8 mouse cellular contexts compared by ENCODE assay signal in the genomic region with DNA sequence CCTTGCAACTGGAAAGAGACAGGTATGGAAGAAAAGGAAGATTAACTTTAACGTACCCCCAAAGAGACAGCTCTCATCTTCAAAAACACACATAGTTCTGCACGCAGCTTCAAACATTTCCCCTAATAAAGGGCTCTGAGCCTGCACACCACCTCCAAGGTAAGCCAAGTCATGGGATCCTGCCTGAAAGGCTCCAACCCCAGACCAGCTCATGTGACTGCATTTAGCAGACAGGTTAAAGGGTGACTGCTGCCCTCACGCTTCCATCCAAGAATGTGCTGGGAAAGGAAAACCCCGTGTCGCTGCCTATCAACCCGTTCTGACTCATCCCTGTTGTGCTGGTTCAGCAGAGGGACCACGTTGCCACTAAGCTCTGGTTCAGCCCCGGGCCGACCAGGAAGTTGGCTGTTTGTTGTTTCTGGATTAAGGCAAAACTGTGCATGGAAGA. TPM values are rescaled to one million over a fixed set of nuclear protein-coding genes. Genes with fewer than 3 reads are reported as not detected.
DNase-seq lines count a peak whose midpoint lies in the region; ATAC-seq and TF ChIP-seq lines count a peak whose summit lies in the region.

No protein-coding gene starts in this region.

- peaks cover 16% of the 10 kb centered on the region for H3K4me1 ChIP-seq in heart, adult 2 months (ENCODE audit: control insufficient read depth, insufficient read depth, low read length)
- H3K4me1 ChIP-seq in liver, embryonic 15.5 days (replicated peaks): peaks cover 80% of the 10 kb centered on the region
- H3K4me1 ChIP-seq in neural tube, embryonic 14.5 days (ENCODE audit: control insufficient read depth, insufficient read depth, low read length): peaks cover 50% of the 10 kb centered on the region

- DNase-seq in MN1 (ENCODE audit: low spot score): peak; percentile 87
- DNase-seq in cerebellum, postnatal 25 days: peak; percentile 69 to 71
- peak; percentile 79 to 84 for DNase-seq in heart, adult 2 months
- DNase-seq in kidney, adult 18-20 months: peak; percentile 81

- peak; percentile 92 for TF ChIP-seq EP300 in heart, adult 2 months (IDR thresholded peaks at IDR 0.05; ENCODE audit: insufficient read depth, low read depth, low read length)

- no peak for ATAC-seq in liver, embryonic 15.5 days (ENCODE audit: insufficient read depth)
- ATAC-seq in neural tube, embryonic 14.5 days (ENCODE audit: low read depth): no peak
- ATAC-seq in monocyte, adult 5-6 weeks (replicated peaks; ENCODE audit: insufficient number of reproducible peaks, low FRiP score, low TSS enrichment, poor library complexity, severe bottlenecking): no peak

- no peaks in the 10 kb centered on the region for H3K27me3 ChIP-seq in C2C12 (ENCODE audit: control insufficient read depth, insufficient read depth, insufficient read length)
- no peaks in the 10 kb centered on the region for H3K27me3 ChIP-seq in heart, adult 2 months (ENCODE audit: control insufficient read depth, insufficient read depth, low read length)
- no peaks in the 10 kb centered on the region for H3K27me3 ChIP-seq in liver, embryonic 15.5 days
- no peaks in the 10 kb centered on the region for H3K27me3 ChIP-seq in neural tube, embryonic 14.5 days (ENCODE audit: control insufficient read depth, insufficient read depth, low read length)

- H3K79me2 ChIP-seq in C2C12 (ENCODE audit: control insufficient read depth, insufficient read depth): peaks cover 68% of the 10 kb centered on the region
- peaks cover 12% of the 10 kb centered on the region for H3K79me2 ChIP-seq in heart, adult 2 months (replicated peaks; ENCODE audit: control insufficient read depth, insufficient read depth, low read length)

- peaks cover 52% of the 10 kb centered on the region for H3K36me3 ChIP-seq in C2C12 (ENCODE audit: control insufficient read depth, insufficient read depth)
- H3K36me3 ChIP-seq in heart, adult 2 months (ENCODE audit: control insufficient read depth, insufficient read depth, low read length): peaks cover 13% of the 10 kb centered on the region
- H3K36me3 ChIP-seq in liver, embryonic 15.5 days (replicated peaks): peaks cover 10% of the 10 kb centered on the region
- peaks cover 4% of the 10 kb centered on the region; the same call in 1 of the 2 replicates for H3K36me3 ChIP-seq in neural tube, embryonic 14.5 days (ENCODE audit: control insufficient read depth, insufficient read depth, low read length)

- peak overlapping the region; percentile 95 for H3K4me2 ChIP-seq in liver, embryonic 15.5 days
- H3K4me2 ChIP-seq in neural tube, embryonic 14.5 days (ENCODE audit: low read depth, low read length): peak overlapping the region; percentile 98

- intact Hi-C loops in heart, adult 2 months (cut with DNase I): loop anchor here (2.0 kb wide), 1 partner anchor 75 kb away; no protein-coding TSS in a partner anchor

- H3K4me3 ChIP-seq in C2C12 (ENCODE audit: insufficient read depth, poor library complexity, severe bottlenecking): peak overlapping the region; percentile 78
- peak overlapping the region; percentile 91 for H3K4me3 ChIP-seq in heart, adult 2 months
- H3K4me3 ChIP-seq in liver, embryonic 15.5 days (replicated peaks): peak overlapping the region; percentile 84
- H3K4me3 ChIP-seq in neural tube, embryonic 14.5 days (ENCODE audit: low read depth, low read length): peak overlapping the region; percentile 100

- H3ac ChIP-seq in C2C12 (ENCODE audit: control insufficient read depth, insufficient read length, low read depth): peak overlapping the region; percentile 100

- H3K9me3 ChIP-seq in liver, embryonic 15.5 days (replicated peaks): no peaks in the 10 kb centered on the region
- no peaks in the 10 kb centered on the region for H3K9me3 ChIP-seq in neural tube, embryonic 14.5 days (ENCODE audit: control insufficient read depth, low read length)

- peak overlapping the region; percentile 98 for H3K27ac ChIP-seq in heart, adult 2 months
- H3K27ac ChIP-seq in liver, embryonic 15.5 days (replicated peaks): peak overlapping the region; percentile 94
- peak overlapping the region; percentile 96 for H3K27ac ChIP-seq in neural tube, embryonic 14.5 days (ENCODE audit: low read depth, low read length)

- peak; percentile 64 for TF ChIP-seq POLR2A in heart, adult 2 months (IDR thresholded peaks at IDR 0.05; ENCODE audit: insufficient read depth, low read depth, low read length)

- TF ChIP-seq CTCF in C2C12 (IDR thresholded peaks at IDR 0.05; ENCODE audit: control insufficient read depth, insufficient read depth, insufficient read length): no peak
- peak; percentile 16; the same call in 1 of the 2 replicates for TF ChIP-seq CTCF in heart, adult 2 months (IDR thresholded peaks at IDR 0.05)

- H3K9ac ChIP-seq in heart, adult 2 months (ENCODE audit: low read depth, low read length): peak overlapping the region; percentile 100
- H3K9ac ChIP-seq in liver, embryonic 15.5 days: peak overlapping the region; percentile 92
- peak overlapping the region; percentile 99 for H3K9ac ChIP-seq in neural tube, embryonic 14.5 days (replicated peaks; ENCODE audit: low read depth, low read length)

- peaks cover 60% of the 10 kb centered on the region for H3K79me3 ChIP-seq in C2C12 (ENCODE audit: low read depth)

- under 1% methylated on average over 9 of the region's 9 CpGs for WGBS in heart, adult 2 months
- WGBS in liver, embryonic 15.5 days (ENCODE audit: insufficient replicate concordance): 0% methylated on average over 9 of the region's 9 CpGs
- 4% methylated on average over 9 of the region's 9 CpGs for WGBS in neural tube, embryonic 14.5 days

TF ChIP-seq in C2C12, 6 proteins besides CTCF, POLR2A, EP300 and RAD21:
- peak; percentile 64 for TF ChIP-seq USF1 (IDR thresholded peaks at IDR 0.05; ENCODE audit: low read depth)
- no peak for TF ChIP-seq CEBPB (IDR thresholded peaks at IDR 0.05; ENCODE audit: low read depth)
- TF ChIP-seq MAX (IDR thresholded peaks at IDR 0.05): peak; percentile 86

RNA-seq across cellular contexts. Expression of gene Irf2bp2, which starts 1.9 kb away (rescaled TPM):
- 20.9 TPM for polyA plus RNA-seq in C2C12 (2012; fragmentation: generic; extraction: Trizol)
- total RNA-seq in heart, adult 2 months (2021): 100 to 1,000 TPM in 1 of 2 experiments, 10 to 100 TPM in 1; 56.3 to 132 TPM
- polyA plus RNA-seq in heart, adult 2 months (2012; rRNA removed): 33.8 and 37.3 TPM in 2 replicates
- polyA plus RNA-seq in liver, embryonic 15.5 days (2015; fragmentation: Nextera tagmentation; extraction: Ambion mirVana): 3.8 and 4.0 TPM in 2 replicates
- polyA plus RNA-seq in neural tube, embryonic 14.5 days (2014; fragmentation: Nextera tagmentation; extraction: Ambion mirVana): 8.5 and 8.8 TPM in 2 replicates
- 41.2 to 53.3 TPM (median 48.5 TPM) in 3 replicates for total RNA-seq in monocyte, adult 5-6 weeks (2017)
